Mouse (Mus musculus) forebrain, embryonic 12.5 days (tissue): ENCODE measurements at regions not wholly inside any gene's neighbourhood (a gene's known extent, or its start where the extent isn't known, plus 50 kb on each side); places are given as distances from the start of the nearest gene placed in this dataset.

Experiments used
- ATAC-seq: fragments of 200-750 bp; cut with Nextera tagmentation; 2 replicates; pipeline ENCODE4 v1.8.0; 2017; ENCODE audit warnings: moderate TSS enrichment; ENCODE audit not compliant: low FRiP score
- H3K27ac ChIP-seq: fragments of 300-500 bp; sonication (generic); 2 replicates; pipeline ENCODE4 v1.5.1; 2016; ENCODE audit warnings: mild to moderate bottlenecking
- H3K27me3 ChIP-seq: fragments of 300-500 bp; sonication (generic); 2 replicates; pipeline ENCODE4 v1.6.1; 2016; ENCODE audit warnings: mild to moderate bottlenecking
- H3K36me3 ChIP-seq: fragments of 300-500 bp; sonication (generic); replicated peaks from 2 replicates; pipeline ENCODE4 v1.6.1; 2016; ENCODE audit warnings: mild to moderate bottlenecking
- H3K4me1 ChIP-seq: fragments of 300-500 bp; sonication (generic); 2 replicates; pipeline ENCODE4 v1.6.1; 2016
- H3K4me2 ChIP-seq: fragments of 300-500 bp; sonication (generic); 2 replicates; pipeline ENCODE4 v1.6.1; 2016; ENCODE audit warnings: mild to moderate bottlenecking, moderate library complexity
- H3K4me3 ChIP-seq: fragments of 300-500 bp; sonication (generic); replicated peaks from 2 replicates; pipeline ENCODE4 v1.5.1; 2016; ENCODE audit warnings: mild to moderate bottlenecking
- H3K9ac ChIP-seq: fragments of 300-500 bp; sonication (generic); 2 replicates; pipeline ENCODE4 v1.6.1; 2016; ENCODE audit warnings: mild to moderate bottlenecking
- H3K9me3 ChIP-seq: fragments of 300-500 bp; sonication (generic); 2 replicates; pipeline ENCODE4 v1.6.1; 2016
- WGBS: fragments of 180-500 bp; shearing (Covaris S2); methylation state at CpG from one replicate; pipeline ENCODE4 v1.1.7; 2016; 5-methylcytosine and 5-hydroxymethylcytosine counted together

- no peak overlapping the region for H3K9ac ChIP-seq
- H3K4me2 ChIP-seq: no peak overlapping the region
- no peaks in the 10 kb centered on the region for H3K9me3 ChIP-seq
- no peaks in the 10 kb centered on the region for H3K27me3 ChIP-seq
- H3K27ac ChIP-seq: no peak overlapping the region
- WGBS: 75% methylated on average over 6 of the region's 6 CpGs
- no peak overlapping the region for H3K4me3 ChIP-seq
- no peak for ATAC-seq
- no peaks in the 10 kb centered on the region for H3K36me3 ChIP-seq
- H3K4me1 ChIP-seq: no peaks in the 10 kb centered on the region
Observed at GRCm38 (mm10) chr13:31276005-31276644, 279.8 kb upstream of the Foxq1 start.

GRCm38 (mm10) chr13:31290630-31291029 is 265.3 kb upstream of the Foxq1 start:
- Histone ChIP-seq H3K27me3 (no peaks in the 10 kb centered on the region), H3K4me1 (no peaks in the 10 kb centered on the region), H3K27ac (no peak overlapping the region), H3K9me3 (no peaks in the 10 kb centered on the region), H3K9ac (no peak overlapping the region), H3K4me3 (no peak overlapping the region), H3K4me2 (no peak overlapping the region), H3K36me3 (no peaks in the 10 kb centered on the region)
- ATAC-seq: no peak
- WGBS: 88% methylated on average over 7 of the region's 7 CpGs

GRCm38 (mm10) chr13:31292584-31293387 is 263.1 kb upstream of the Foxq1 start:
- Histone ChIP-seq H3K36me3 (no peaks in the 10 kb centered on the region), H3K27me3 (no peaks in the 10 kb centered on the region), H3K4me3 (no peak overlapping the region), H3K27ac (no peak overlapping the region), H3K9me3 (no peaks in the 10 kb centered on the region), H3K4me1 (no peaks in the 10 kb centered on the region), H3K4me2 (no peak overlapping the region), H3K9ac (no peak overlapping the region)
- ATAC-seq: no peak
- WGBS: 84% methylated on average over 13 of the region's 13 CpGs

GRCm38 (mm10) chr13:31294011-31294410 is 261.9 kb upstream of the Foxq1 start:
- WGBS: 89% methylated on average over 7 of the region's 7 CpGs
- H3K4me2 ChIP-seq: no peak overlapping the region
- H3K4me1 ChIP-seq: no peaks in the 10 kb centered on the region
- H3K27me3 ChIP-seq: no peaks in the 10 kb centered on the region
- no peak overlapping the region for H3K4me3 ChIP-seq
- no peak for ATAC-seq
- H3K27ac ChIP-seq: no peak overlapping the region
- no peak overlapping the region for H3K9ac ChIP-seq
- H3K36me3 ChIP-seq: no peaks in the 10 kb centered on the region
- H3K9me3 ChIP-seq: no peaks in the 10 kb centered on the region

- WGBS: 78% methylated on average over 5 of the region's 5 CpGs
- ATAC-seq: no peak
Observed at GRCm38 (mm10) chr13:31303194-31303593, 252.7 kb upstream of the Foxq1 start.

GRCm38 (mm10) chr13:31304286-31304865 is 251.6 kb upstream of the Foxq1 start:
- H3K4me2 ChIP-seq: no peak overlapping the region
- 85% methylated on average over 5 of the region's 5 CpGs for WGBS

More at GRCm38 (mm10) chr13:31303194-31303593, 252.7 kb upstream of the Foxq1 start:
- Histone ChIP-seq H3K4me2 (no peak overlapping the region), H3K27ac (no peak overlapping the region), H3K9ac (no peak overlapping the region), H3K4me1 (no peaks in the 10 kb centered on the region), H3K36me3 (no peaks in the 10 kb centered on the region), H3K27me3 (no peaks in the 10 kb centered on the region), H3K4me3 (no peak overlapping the region), H3K9me3 (no peaks in the 10 kb centered on the region)

GRCm38 (mm10) chr13:31309083-31309621 is 246.8 kb upstream of the Foxq1 start:
- no peaks in the 10 kb centered on the region for H3K27me3 ChIP-seq
- H3K9me3 ChIP-seq: no peaks in the 10 kb centered on the region
- H3K36me3 ChIP-seq: no peaks in the 10 kb centered on the region
- no peak for ATAC-seq
- H3K4me3 ChIP-seq: no peak overlapping the region
- no peaks in the 10 kb centered on the region for H3K4me1 ChIP-seq
- WGBS: 84% methylated on average over 6 of the region's 6 CpGs
- H3K27ac ChIP-seq: no peak overlapping the region
- no peak overlapping the region for H3K9ac ChIP-seq
- H3K4me2 ChIP-seq: no peak overlapping the region

More at GRCm38 (mm10) chr13:31304286-31304865, 251.6 kb upstream of the Foxq1 start:
- Histone ChIP-seq H3K4me1 (no peaks in the 10 kb centered on the region), H3K4me3 (no peak overlapping the region), H3K27ac (no peak overlapping the region), H3K36me3 (no peaks in the 10 kb centered on the region), H3K9ac (no peak overlapping the region), H3K27me3 (no peaks in the 10 kb centered on the region), H3K9me3 (no peaks in the 10 kb centered on the region)
- no peak for ATAC-seq

GRCm38 (mm10) chr13:31312772-31313171 is 243.2 kb upstream of the Foxq1 start:
- Histone ChIP-seq H3K4me3 (no peak overlapping the region), H3K27ac (no peak overlapping the region), H3K4me2 (no peak overlapping the region), H3K4me1 (no peaks in the 10 kb centered on the region), H3K9ac (no peak overlapping the region), H3K36me3 (no peaks in the 10 kb centered on the region), H3K27me3 (no peaks in the 10 kb centered on the region), H3K9me3 (no peaks in the 10 kb centered on the region)
- ATAC-seq: no peak
- 66% methylated on average over 7 of the region's 7 CpGs for WGBS

- no peak overlapping the region for H3K4me2 ChIP-seq
- no peak for ATAC-seq
Observed at GRCm38 (mm10) chr13:31313821-31314220, 242.1 kb upstream of the Foxq1 start.

GRCm38 (mm10) chr13:31317066-31317465 is 238.9 kb upstream of the Foxq1 start:
- Histone ChIP-seq H3K4me3 (no peak overlapping the region), H3K4me1 (no peaks in the 10 kb centered on the region), H3K9me3 (no peaks in the 10 kb centered on the region), H3K4me2 (no peak overlapping the region), H3K9ac (no peak overlapping the region), H3K36me3 (no peaks in the 10 kb centered on the region), H3K27me3 (no peaks in the 10 kb centered on the region), H3K27ac (no peak overlapping the region)
- ATAC-seq: no peak
- 91% methylated on average over 8 of the region's 8 CpGs for WGBS

More at GRCm38 (mm10) chr13:31313821-31314220, 242.1 kb upstream of the Foxq1 start:
- Histone ChIP-seq H3K9ac (no peak overlapping the region), H3K4me3 (no peak overlapping the region), H3K9me3 (no peaks in the 10 kb centered on the region), H3K27ac (no peak overlapping the region), H3K4me1 (no peaks in the 10 kb centered on the region), H3K36me3 (no peaks in the 10 kb centered on the region), H3K27me3 (no peaks in the 10 kb centered on the region)
- WGBS: 81% methylated on average over 5 of the region's 5 CpGs

- Histone ChIP-seq H3K9me3 (no peaks in the 10 kb centered on the region), H3K4me2 (no peak overlapping the region), H3K36me3 (no peaks in the 10 kb centered on the region), H3K27ac (no peak overlapping the region), H3K9ac (no peak overlapping the region), H3K4me1 (no peaks in the 10 kb centered on the region), H3K4me3 (no peak overlapping the region), H3K27me3 (no peaks in the 10 kb centered on the region)
- no peak for ATAC-seq
- WGBS: 90% methylated on average over 2 of the region's 2 CpGs
Observed at GRCm38 (mm10) chr13:31318008-31318407, 237.9 kb upstream of the Foxq1 start.

- H3K4me1 ChIP-seq: no peaks in the 10 kb centered on the region
- ATAC-seq: no peak
Observed at GRCm38 (mm10) chr13:31321411-31321810, 234.5 kb upstream of the Foxq1 start.

More at GRCm38 (mm10) chr13:31321411-31321810, 234.5 kb upstream of the Foxq1 start:
- Histone ChIP-seq H3K4me3 (no peak overlapping the region), H3K9me3 (no peaks in the 10 kb centered on the region), H3K27ac (no peak overlapping the region), H3K27me3 (no peaks in the 10 kb centered on the region), H3K36me3 (no peaks in the 10 kb centered on the region), H3K4me2 (no peak overlapping the region), H3K9ac (no peak overlapping the region)
- 78% methylated on average over 2 of the region's 2 CpGs for WGBS
